Mouse (Mus musculus) cerebellum, adult (tissue): ENCODE data around the gene Ust.

Experiments used
- ATAC-seq: cut with Nextera tagmentation; 2 replicates; pipeline ENCODE4 v1.9.2; 2017; ENCODE audit warnings: mild to moderate bottlenecking, moderate library complexity, mixed read lengths; ENCODE audit not compliant: insufficient number of reproducible peaks, low FRiP score, low TSS enrichment

Gene Ust

GRCm38 (mm10) chr10:8444052-8444451 is 74.6 kb downstream of the Ust start:
- no peak for ATAC-seq

- no peak for ATAC-seq
Observed at GRCm38 (mm10) chr10:8431857-8432256, 86.8 kb downstream of the Ust start.

GRCm38 (mm10) chr10:8428787-8429778 is 89.5 kb downstream of the Ust start:
- ATAC-seq: peak; percentile 65

GRCm38 (mm10) chr10:8427671-8428364 is 90.8 kb downstream of the Ust start:
- peak; percentile 55 for ATAC-seq

GRCm38 (mm10) chr10:8419496-8420009 is 99.1 kb downstream of the Ust start:
- ATAC-seq: no peak

GRCm38 (mm10) chr10:8415474-8415873 is 103.2 kb downstream of the Ust start:
- no peak for ATAC-seq

- no peak for ATAC-seq
Observed at GRCm38 (mm10) chr10:8415036-8415435, 103.6 kb downstream of the Ust start.

- no peak for ATAC-seq
Observed at GRCm38 (mm10) chr10:8405141-8405540, 113.5 kb downstream of the Ust start.

- ATAC-seq: no peak
Observed at GRCm38 (mm10) chr10:8392226-8392625, 126.4 kb downstream of the Ust start.

- ATAC-seq: peak; percentile 64
Observed at GRCm38 (mm10) chr10:8391264-8391748, 127.3 kb downstream of the Ust start.

- ATAC-seq: no peak
Observed at GRCm38 (mm10) chr10:8388239-8388638, 130.4 kb downstream of the Ust start.

- no peak for ATAC-seq
Observed at GRCm38 (mm10) chr10:8369894-8370500, 148.6 kb downstream of the Ust start.

- no peak for ATAC-seq
Observed at GRCm38 (mm10) chr10:8365816-8366215, 152.8 kb downstream of the Ust start.

- ATAC-seq: no peak
Observed at GRCm38 (mm10) chr10:8364182-8364581, 154.4 kb downstream of the Ust start.

- ATAC-seq: no peak
Observed at GRCm38 (mm10) chr10:8363281-8363680, 155.3 kb downstream of the Ust start.

- ATAC-seq: no peak
Observed at GRCm38 (mm10) chr10:8358286-8359045, 160.2 kb downstream of the Ust start.

- ATAC-seq: no peak
Observed at GRCm38 (mm10) chr10:8353534-8353933, 165.1 kb downstream of the Ust start.

- no peak for ATAC-seq
Observed at GRCm38 (mm10) chr10:8350626-8351025, 168.0 kb downstream of the Ust start.

- ATAC-seq: no peak
Observed at GRCm38 (mm10) chr10:8347497-8347896, 171.1 kb downstream of the Ust start.

GRCm38 (mm10) chr10:8342556-8342955 is 176.1 kb downstream of the Ust start:
- no peak for ATAC-seq
